Mouse (Mus musculus) telencephalon, adult 2 months (tissue): ENCODE data around the gene Fcgr2b.
"Not testable (repeated sequence)": the region's sequence is repeated elsewhere in the genome, so short reads cannot be mapped to it uniquely, and the experiment has no call there.

Experiments used
- DNase-seq: peaks from one replicate; pipeline ENCODE4 v3.0.0-alpha.2; 2011; ENCODE audit warnings: low read depth, low spot score

Gene Fcgr2b

GRCm38 (mm10) chr1:170975751-170976161 is 591 bp downstream of the Fcgr2b start:
- no peak for DNase-seq

- not testable (repeated sequence) for DNase-seq
Observed at GRCm38 (mm10) chr1:170975350-170975749, 997 bp downstream of the Fcgr2b start.

GRCm38 (mm10) chr1:170974736-170975135 is 1.6 kb downstream of the Fcgr2b start:
- no peak for DNase-seq

- no peak for DNase-seq
Observed at GRCm38 (mm10) chr1:170974171-170974570, 2.2 kb downstream of the Fcgr2b start.

- DNase-seq = no peak
Observed at GRCm38 (mm10) chr1:170972936-170973335, 3.4 kb downstream of the Fcgr2b start.

GRCm38 (mm10) chr1:170972494-170972893 is 3.9 kb downstream of the Fcgr2b start:
- DNase-seq = no peak

GRCm38 (mm10) chr1:170968576-170968975 is 7.8 kb downstream of the Fcgr2b start:
- DNase-seq = no peak

- no peak for DNase-seq
Observed at GRCm38 (mm10) chr1:170967581-170967980, 8.8 kb downstream of the Fcgr2b start.

GRCm38 (mm10) chr1:170963087-170963486 is 13.3 kb downstream of the Fcgr2b start:
- DNase-seq = no peak

- no peak for DNase-seq
Observed at GRCm38 (mm10) chr1:170962301-170962700, 14.0 kb downstream of the Fcgr2b start.

- DNase-seq = no peak
Observed at GRCm38 (mm10) chr1:170961101-170961500, 15.2 kb downstream of the Fcgr2b start.

GRCm38 (mm10) chr1:170959791-170960190 is 16.6 kb downstream of the Fcgr2b start:
- no peak for DNase-seq

- no peak for DNase-seq
Observed at GRCm38 (mm10) chr1:170958225-170958624, 18.1 kb downstream of the Fcgr2b start.

GRCm38 (mm10) chr1:170953192-170953591 is 23.2 kb downstream of the Fcgr2b start:
- no peak for DNase-seq

- no peak for DNase-seq
Observed at GRCm38 (mm10) chr1:170950772-170951171, 25.6 kb downstream of the Fcgr2b start.

- not testable (repeated sequence) for DNase-seq
Observed at GRCm38 (mm10) chr1:170944908-170945307, 31.4 kb downstream of the Fcgr2b start.

GRCm38 (mm10) chr1:170944151-170944550 is 32.2 kb downstream of the Fcgr2b start:
- not testable (repeated sequence) for DNase-seq

- DNase-seq = no peak
Observed at GRCm38 (mm10) chr1:170939255-170939654, 37.1 kb downstream of the Fcgr2b start.

GRCm38 (mm10) chr1:170934383-170934782 is 42.0 kb downstream of the Fcgr2b start:
- DNase-seq = no peak

GRCm38 (mm10) chr1:170933940-170934339 is 42.4 kb downstream of the Fcgr2b start:
- no peak for DNase-seq

- DNase-seq = no peak
Observed at GRCm38 (mm10) chr1:170933386-170933920, 42.9 kb downstream of the Fcgr2b start.

- DNase-seq = no peak
Observed at GRCm38 (mm10) chr1:170932043-170932442, 44.3 kb downstream of the Fcgr2b start.

GRCm38 (mm10) chr1:170929245-170929644 is 47.1 kb downstream of the Fcgr2b start:
- no peak for DNase-seq

- no peak for DNase-seq
Observed at GRCm38 (mm10) chr1:170928467-170928866, 47.9 kb downstream of the Fcgr2b start.
